Mouse (Mus musculus) embryonic facial prominence, embryonic 15.5 days (tissue): ENCODE results near the gene D16Ertd472e. TPM values are rescaled to one million over a fixed set of nuclear protein-coding genes. Genes with fewer than 3 reads are reported as not detected.
A peak's percentile ranks its signal among the peaks of the same experiment; 100 is the strongest.

Experiments
- ATAC-seq: fragments of 200-750 bp; cut with Nextera tagmentation; 2 replicates; pipeline ENCODE4 v1.8.0; 2017; ENCODE audit warnings: low read depth, moderate TSS enrichment; ENCODE audit not compliant: insufficient number of reproducible peaks, low FRiP score, low TSS enrichment
- H3K27ac ChIP-seq: fragments of 300-500 bp; sonication (generic); replicated peaks from 2 replicates; pipeline ENCODE4 v1.5.1; 2015; ENCODE audit warnings: mild to moderate bottlenecking, inconsistent platforms
- H3K27me3 ChIP-seq: fragments of 300-500 bp; sonication (generic); 2 replicates; pipeline ENCODE4 v1.6.1; 2015; ENCODE audit warnings: inconsistent platforms
- H3K36me3 ChIP-seq: fragments of 300-500 bp; sonication (generic); 2 replicates; pipeline ENCODE4 v1.6.1; 2015; ENCODE audit warnings: mild to moderate bottlenecking, inconsistent platforms
- H3K4me1 ChIP-seq: fragments of 300-500 bp; sonication (generic); 2 replicates; pipeline ENCODE4 v1.6.1; 2015; ENCODE audit warnings: inconsistent platforms
- H3K4me2 ChIP-seq: fragments of 300-500 bp; sonication (generic); replicated peaks from 2 replicates; pipeline ENCODE4 v1.6.1; 2015; ENCODE audit warnings: mild to moderate bottlenecking, inconsistent platforms
- H3K4me3 ChIP-seq: fragments of 300-500 bp; sonication (generic); replicated peaks from 2 replicates; pipeline ENCODE4 v1.5.1; 2015; ENCODE audit warnings: mild to moderate bottlenecking, inconsistent platforms
- H3K9ac ChIP-seq: fragments of 300-500 bp; sonication (generic); 2 replicates; pipeline ENCODE4 v1.6.1; 2015; ENCODE audit warnings: inconsistent platforms
- H3K9me3 ChIP-seq: fragments of 300-500 bp; sonication (generic); replicated peaks from 2 replicates; pipeline ENCODE4 v1.6.1; 2016; ENCODE audit warnings: inconsistent platforms
- WGBS: fragments of 180-500 bp; shearing (Covaris S2); methylation state at CpG from one replicate; pipeline ENCODE4 v1.1.7; 2015; 5-methylcytosine and 5-hydroxymethylcytosine counted together
- polyA plus RNA-seq: library from polyadenylated mRNA; unstranded; fragments of >200 nt; fragmentation: Nextera tagmentation; extraction: Ambion mirVana; gene quantifications from 2 replicates; pipeline ENCODE4 v1.2.1, GENCODE M21; 2015

D16Ertd472e gene
- polyA plus RNA-seq, 1 experiment from 2014 or later, result 25.4 TPM

DNA sequence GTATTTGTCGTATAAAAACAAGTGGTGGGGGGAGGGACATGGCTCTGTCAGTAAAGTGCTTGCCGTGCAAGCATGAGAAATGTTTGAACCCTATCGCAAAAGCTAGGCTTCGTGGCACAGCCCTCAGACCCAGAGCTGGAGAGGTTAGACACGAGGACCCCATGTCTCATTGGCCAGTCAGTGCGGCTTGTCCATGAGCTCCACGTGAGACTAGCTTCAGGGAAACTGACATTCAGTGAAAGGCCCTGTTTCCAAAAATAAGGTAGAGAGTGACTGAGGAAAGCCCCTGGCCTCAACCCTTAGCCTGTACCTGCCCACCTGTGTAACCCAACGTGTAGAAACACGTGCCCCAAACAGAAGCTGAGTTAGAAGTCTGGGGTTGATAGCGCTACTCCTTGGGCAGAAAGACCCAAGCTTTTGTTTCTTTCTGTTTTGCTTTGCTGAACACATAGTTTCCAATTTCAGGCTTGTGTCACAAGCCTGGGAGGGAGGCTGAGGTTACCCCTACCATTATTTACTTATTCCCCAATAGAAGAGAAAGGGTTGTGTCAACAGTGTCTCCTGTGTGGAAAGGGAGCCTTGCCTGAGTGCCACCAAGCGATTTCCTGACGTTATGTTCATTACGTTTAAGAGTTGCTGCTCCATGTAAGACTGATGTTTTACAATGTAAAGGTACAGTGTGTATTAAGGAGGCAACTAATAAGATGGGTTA lies 12.2 kb downstream of the D16Ertd472e start:
- Histone ChIP-seq H3K9ac (no peak overlapping the region), H3K36me3 (peaks cover 51% of the 10 kb centered on the region), H3K27me3 (no peaks in the 10 kb centered on the region), H3K27ac (0 out of 2 replicates have a peak overlapping the region, but pooled peaks have one; percentile 7), H3K4me2 (no peak overlapping the region), H3K4me1 (peaks cover 4% of the 10 kb centered on the region; the same call in 1 of the 2 replicates), H3K4me3 (no peak overlapping the region), H3K9me3 (no peaks in the 10 kb centered on the region)
- ATAC-seq, result no peak
- 71% methylated on average over 13 of the region's 13 CpGs for WGBS

DNA sequence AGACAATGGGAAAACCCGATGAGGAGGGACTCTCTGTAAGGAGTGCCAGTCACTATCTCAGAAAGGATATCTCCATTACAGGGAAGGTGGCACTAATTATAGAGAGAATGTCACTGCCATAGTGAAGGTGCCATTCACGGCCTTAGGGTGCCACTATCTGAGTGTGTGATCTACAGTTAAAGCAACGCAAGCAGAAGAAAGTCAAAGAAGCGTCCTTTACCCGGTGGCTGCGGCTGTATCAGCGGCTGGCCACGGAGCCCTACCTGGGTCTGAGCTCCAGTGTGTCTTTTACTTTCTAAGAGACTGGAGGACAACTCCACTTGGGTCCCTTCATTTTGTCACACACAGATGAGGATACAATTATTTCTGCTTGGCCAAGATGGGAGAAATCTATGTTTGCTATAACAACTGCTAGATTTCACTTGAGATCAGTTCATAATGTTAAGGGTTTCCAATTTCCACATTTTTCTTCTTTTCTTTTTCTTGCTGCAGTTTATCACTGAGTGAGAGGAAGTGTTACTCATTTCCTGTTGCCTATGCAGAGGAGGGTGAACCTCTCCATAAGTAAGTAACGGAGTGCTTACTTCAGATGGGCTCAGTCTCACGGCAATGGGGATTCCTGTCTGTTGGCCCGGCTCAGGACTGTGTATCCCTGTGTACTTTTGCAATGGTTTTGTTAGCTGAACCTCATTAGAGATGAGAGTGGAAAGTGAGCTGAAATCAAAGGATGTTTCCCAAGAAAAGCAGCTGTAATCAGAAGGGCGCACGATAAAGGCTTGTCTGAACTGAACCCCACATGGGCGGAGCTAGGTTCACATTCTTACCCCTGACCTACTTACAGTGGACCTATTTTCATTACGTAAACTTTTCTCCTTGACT lies 13.2 kb downstream of the D16Ertd472e start:
- peaks cover 4% of the 10 kb centered on the region; the same call in 1 of the 2 replicates for H3K4me1 ChIP-seq
- no peaks in the 10 kb centered on the region for H3K27me3 ChIP-seq
- no peak overlapping the region for H3K27ac ChIP-seq
- ATAC-seq, result no peak
- H3K9me3 ChIP-seq, result no peaks in the 10 kb centered on the region
- 78% methylated on average over 15 of the region's 15 CpGs for WGBS
- no peak overlapping the region for H3K4me2 ChIP-seq
- H3K9ac ChIP-seq, result no peak overlapping the region
- peaks cover 53% of the 10 kb centered on the region for H3K36me3 ChIP-seq
- H3K4me3 ChIP-seq, result no peak overlapping the region

- Histone ChIP-seq H3K27ac (no peak overlapping the region), H3K36me3 (peaks cover 63% of the 10 kb centered on the region), H3K4me3 (no peak overlapping the region), H3K9me3 (no peaks in the 10 kb centered on the region), H3K27me3 (no peaks in the 10 kb centered on the region), H3K4me2 (no peak overlapping the region), H3K9ac (no peak overlapping the region), H3K4me1 (peaks cover 4% of the 10 kb centered on the region; the same call in 1 of the 2 replicates)
- ATAC-seq, result no peak
- 90% methylated on average over 5 of the region's 5 CpGs for WGBS
Measured at GRCm38 (mm10) chr16:78560627-78561026, 15.9 kb downstream of the D16Ertd472e start.

- H3K4me2 ChIP-seq, result no peak overlapping the region
- WGBS, result 88% methylated on average over 15 of the region's 15 CpGs
Measured at GRCm38 (mm10) chr16:78560063-78560462, 16.4 kb downstream of the D16Ertd472e start.

DNA sequence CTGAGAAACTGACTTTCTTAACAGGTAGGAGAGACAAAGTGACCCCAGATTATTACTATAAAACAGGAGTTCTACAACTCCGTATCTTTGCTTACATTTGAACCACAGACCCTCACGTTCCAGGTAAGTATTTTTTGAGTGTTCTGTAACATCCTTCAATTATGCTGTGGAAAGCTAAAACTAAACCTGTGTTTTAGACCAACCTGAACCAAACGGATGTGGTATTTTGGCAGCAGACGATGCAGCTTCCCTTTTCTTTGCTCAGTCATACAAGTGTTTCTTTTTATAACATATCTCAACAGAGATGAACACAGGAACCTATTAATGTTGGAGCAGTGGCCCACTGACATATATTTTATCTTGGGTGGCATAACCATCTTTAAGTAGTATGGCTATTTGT lies 18.9 kb downstream of the D16Ertd472e start:
- Histone ChIP-seq H3K36me3 (peaks cover 37% of the 10 kb centered on the region), H3K9ac (no peak overlapping the region), H3K9me3 (no peaks in the 10 kb centered on the region), H3K27ac (no peak overlapping the region), H3K4me2 (no peak overlapping the region), H3K4me1 (peaks cover 4% of the 10 kb centered on the region; the same call in 1 of the 2 replicates), H3K27me3 (no peaks in the 10 kb centered on the region), H3K4me3 (no peak overlapping the region)
- ATAC-seq, result no peak
- WGBS, result 88% methylated on average over 4 of the region's 4 CpGs

More at GRCm38 (mm10) chr16:78560063-78560462, 16.4 kb downstream of the D16Ertd472e start:
- peaks cover 4% of the 10 kb centered on the region; the same call in 1 of the 2 replicates for H3K4me1 ChIP-seq
- no peaks in the 10 kb centered on the region for H3K27me3 ChIP-seq
- no peak overlapping the region for H3K27ac ChIP-seq
- peaks cover 58% of the 10 kb centered on the region for H3K36me3 ChIP-seq
- H3K4me3 ChIP-seq, result no peak overlapping the region
- no peak overlapping the region for H3K9ac ChIP-seq
- no peak for ATAC-seq
- H3K9me3 ChIP-seq, result no peaks in the 10 kb centered on the region

DNA sequence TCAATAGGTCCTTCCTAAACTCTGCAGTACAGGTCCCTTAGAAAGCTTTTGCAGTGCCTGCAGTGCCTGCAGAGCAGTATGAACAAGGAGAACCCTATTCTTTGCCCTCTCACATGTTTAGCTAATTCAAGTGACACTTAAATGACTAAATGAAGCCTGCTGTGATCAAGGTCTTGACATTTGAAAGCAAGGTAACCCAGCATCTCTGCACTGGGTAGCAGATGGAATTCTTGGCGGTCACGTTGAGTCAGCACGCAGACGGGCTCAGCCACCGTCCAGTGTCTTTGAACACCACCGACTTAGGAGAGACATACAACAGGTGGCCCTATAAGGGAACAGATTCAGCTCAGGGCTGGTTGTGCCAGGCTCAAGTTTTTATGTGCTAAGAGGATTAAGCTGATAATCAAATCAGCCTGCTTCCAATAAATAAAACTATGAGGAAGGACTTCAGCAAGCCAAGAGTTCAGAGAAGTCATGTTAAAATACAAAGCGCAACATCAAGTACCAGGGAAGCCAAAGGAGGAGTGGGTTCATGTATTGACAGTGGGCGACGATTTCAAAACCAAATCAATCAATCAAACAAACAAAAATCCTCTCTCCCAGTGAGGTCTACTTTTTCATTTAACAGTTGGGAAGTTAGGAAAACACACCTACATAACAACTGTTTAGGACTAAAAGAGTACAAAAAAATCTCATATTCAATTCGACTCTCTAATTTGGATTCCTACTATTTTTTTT lies 21.4 kb downstream of the D16Ertd472e start:
- Histone ChIP-seq H3K4me3 (no peak overlapping the region), H3K27me3 (no peaks in the 10 kb centered on the region), H3K9ac (no peak overlapping the region), H3K27ac (no peak overlapping the region), H3K36me3 (peaks cover 14% of the 10 kb centered on the region), H3K4me2 (no peak overlapping the region), H3K9me3 (no peaks in the 10 kb centered on the region), H3K4me1 (peaks cover 2% of the 10 kb centered on the region; the same call in 1 of the 2 replicates)
- 89% methylated on average over 10 of the region's 10 CpGs for WGBS
- ATAC-seq, result no peak

GRCm38 (mm10) chr16:78547367-78547766 lies 29.1 kb downstream of the D16Ertd472e start:
- H3K9me3 ChIP-seq, result no peaks in the 10 kb centered on the region
- no peak overlapping the region for H3K4me2 ChIP-seq
- peaks cover 30% of the 10 kb centered on the region for H3K36me3 ChIP-seq
- no peak overlapping the region for H3K4me3 ChIP-seq
- H3K9ac ChIP-seq, result no peak overlapping the region
- ATAC-seq, result no peak
- 90% methylated on average over 10 of the region's 10 CpGs for WGBS
- no peaks in the 10 kb centered on the region for H3K4me1 ChIP-seq
- no peak overlapping the region for H3K27ac ChIP-seq
- H3K27me3 ChIP-seq, result no peaks in the 10 kb centered on the region

DNA sequence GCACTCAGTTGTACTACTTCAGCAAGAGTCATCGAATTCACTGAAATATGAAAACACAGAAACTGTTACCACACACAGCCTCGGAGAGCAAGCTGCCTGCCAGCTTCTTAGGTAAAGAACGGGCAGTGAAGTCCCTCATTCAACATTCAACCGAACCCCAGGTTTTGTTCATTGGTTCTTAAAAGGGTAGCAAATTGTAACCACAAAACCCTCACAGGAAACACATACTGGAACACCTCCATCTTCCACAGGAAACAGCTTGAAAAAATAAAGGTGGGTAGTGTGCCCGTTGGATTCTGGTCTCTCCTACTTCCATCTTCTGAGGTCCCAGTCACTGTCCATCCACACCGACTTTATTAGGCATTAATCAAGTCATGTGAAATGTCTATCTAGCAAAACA lies 30.0 kb downstream of the D16Ertd472e start:
- no peak overlapping the region for H3K27ac ChIP-seq
- H3K4me2 ChIP-seq, result no peak overlapping the region
- no peaks in the 10 kb centered on the region for H3K27me3 ChIP-seq
- peaks cover 30% of the 10 kb centered on the region for H3K36me3 ChIP-seq
- no peaks in the 10 kb centered on the region for H3K4me1 ChIP-seq
- H3K9ac ChIP-seq, result no peak overlapping the region
- no peak for ATAC-seq
- H3K4me3 ChIP-seq, result no peak overlapping the region
- H3K9me3 ChIP-seq, result no peaks in the 10 kb centered on the region
- WGBS, result 88% methylated on average over 6 of the region's 6 CpGs

GRCm38 (mm10) chr16:78540376-78541246 lies 35.9 kb downstream of the D16Ertd472e start:
- Histone ChIP-seq H3K9ac (no peak overlapping the region), H3K9me3 (no peaks in the 10 kb centered on the region), H3K4me1 (no peaks in the 10 kb centered on the region), H3K27ac (no peak overlapping the region), H3K4me2 (no peak overlapping the region), H3K36me3 (peaks cover 15% of the 10 kb centered on the region), H3K27me3 (no peaks in the 10 kb centered on the region), H3K4me3 (no peak overlapping the region)
- WGBS, result 80% methylated on average over 16 of the region's 16 CpGs
- no peak for ATAC-seq

- Histone ChIP-seq H3K4me1 (no peaks in the 10 kb centered on the region), H3K9me3 (no peaks in the 10 kb centered on the region), H3K9ac (no peak overlapping the region), H3K4me3 (no peak overlapping the region), H3K27ac (no peak overlapping the region), H3K36me3 (0 out of 2 replicates have a peak, but pooled peaks cover 2% of the 10 kb centered on the region), H3K4me2 (no peak overlapping the region), H3K27me3 (no peaks in the 10 kb centered on the region)
- no peak for ATAC-seq
- WGBS, result 70% methylated on average over 8 of the region's 8 CpGs
Measured at GRCm38 (mm10) chr16:78537798-78538422, 38.6 kb downstream of the D16Ertd472e start.
